Mouse (Mus musculus) lung, embryonic 15.5 days (tissue): Measurements from ENCODE around the gene Zfp770. TPM values are rescaled to one million over a fixed set of nuclear protein-coding genes. Genes with fewer than 3 reads are reported as not detected.
A peak's percentile ranks its signal among the peaks of the same experiment; 100 is the strongest.

Experiments
- ATAC-seq: fragments of 200-750 bp; cut with Nextera tagmentation; 2 replicates; pipeline ENCODE4 v1.8.0; 2017; ENCODE audit warnings: moderate number of reproducible peaks, borderline replicate concordance; ENCODE audit not compliant: low FRiP score, low TSS enrichment; ENCODE audit errors: extremely low read depth
- H3K27ac ChIP-seq: fragments of 300-500 bp; sonication (generic); 2 replicates; pipeline ENCODE4 v1.5.1; 2015; ENCODE audit warnings: moderate library complexity, mild to moderate bottlenecking, inconsistent platforms
- H3K27me3 ChIP-seq: fragments of 300-500 bp; sonication (generic); 2 replicates; pipeline ENCODE4 v1.6.1; 2015; ENCODE audit warnings: inconsistent platforms
- H3K36me3 ChIP-seq: fragments of 300-500 bp; sonication (generic); 2 replicates; pipeline ENCODE4 v1.6.1; 2015; ENCODE audit warnings: inconsistent platforms
- H3K4me1 ChIP-seq: fragments of 300-500 bp; sonication (generic); 2 replicates; pipeline ENCODE4 v1.6.1; 2015; ENCODE audit warnings: inconsistent platforms
- H3K4me2 ChIP-seq: fragments of 300-500 bp; sonication (generic); 2 replicates; pipeline ENCODE4 v1.6.1; 2015; ENCODE audit warnings: inconsistent platforms, mild to moderate bottlenecking, moderate library complexity
- H3K4me3 ChIP-seq: fragments of 300-500 bp; sonication (generic); 2 replicates; pipeline ENCODE4 v1.5.1; 2015; ENCODE audit warnings: mild to moderate bottlenecking, inconsistent platforms
- H3K9ac ChIP-seq: fragments of 300-500 bp; sonication (generic); 2 replicates; pipeline ENCODE4 v1.6.1; 2015; ENCODE audit warnings: inconsistent platforms
- H3K9me3 ChIP-seq: fragments of 300-500 bp; sonication (generic); 2 replicates; pipeline ENCODE4 v1.6.1; 2016; ENCODE audit warnings: inconsistent platforms
- WGBS: fragments of 180-500 bp; shearing (Covaris S2); methylation state at CpG from one replicate; pipeline ENCODE4 v1.1.7; 2015; 5-methylcytosine and 5-hydroxymethylcytosine counted together
- polyA plus RNA-seq: library from polyadenylated mRNA; unstranded; fragments of >200 nt; fragmentation: Nextera tagmentation; extraction: Ambion mirVana; gene quantifications from 2 replicates; pipeline ENCODE4 v1.2.1, GENCODE M21; 2015

The Zfp770 gene
- polyA plus RNA-seq, 1 experiment from 2014 or later: 3.9 TPM

DNA sequence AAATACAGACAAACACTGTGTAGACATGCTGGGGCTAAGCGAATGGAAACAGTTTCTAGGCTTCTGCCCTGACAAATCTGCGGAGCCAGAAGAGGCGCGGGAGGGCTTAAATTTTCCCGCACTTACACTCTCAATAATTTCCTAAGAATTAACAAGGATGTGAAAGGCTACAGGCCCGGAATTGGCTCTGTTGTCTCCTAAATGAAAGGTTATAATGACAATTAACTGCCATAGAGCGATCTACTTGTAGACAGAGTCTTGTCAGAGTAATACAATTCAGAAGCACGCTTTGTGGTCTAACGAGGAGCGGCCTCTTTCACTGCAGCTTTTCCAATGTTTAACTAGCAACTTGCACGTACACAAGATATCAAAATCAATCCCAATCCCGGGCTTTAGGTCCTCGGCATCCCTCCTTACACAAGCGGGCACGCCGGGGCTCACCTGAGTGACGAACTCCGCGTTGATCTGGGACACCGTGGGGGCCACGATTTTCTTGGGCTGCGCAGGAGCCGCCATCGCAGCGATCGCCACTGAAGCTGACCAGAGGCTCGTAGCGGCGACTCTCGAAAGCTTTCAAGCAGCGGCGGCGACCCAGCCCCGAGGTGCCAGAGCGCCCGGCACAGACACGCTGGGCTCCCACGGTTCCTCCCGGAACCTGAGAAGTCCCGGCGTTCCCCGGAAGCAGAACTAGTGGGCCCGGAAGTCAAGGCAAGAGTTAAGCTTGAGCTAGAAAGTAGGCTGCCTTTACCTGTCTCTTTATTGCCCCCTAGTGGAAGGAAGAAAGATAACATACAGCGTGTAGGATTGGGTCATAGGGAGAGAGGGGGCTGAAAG lies 26.4 kb downstream of the Zfp770 start:
- Histone ChIP-seq H3K4me3 (peak overlapping the region; percentile 69), H3K4me1 (peaks cover 9% of the 10 kb centered on the region), H3K9me3 (no peaks in the 10 kb centered on the region), H3K4me2 (peak overlapping the region; percentile 71), H3K36me3 (peaks cover 4% of the 10 kb centered on the region; the same call in 1 of the 2 replicates), H3K27me3 (no peaks in the 10 kb centered on the region), H3K27ac (no peak overlapping the region), H3K9ac (peak overlapping the region; percentile 71)
- peak; percentile 96 for ATAC-seq
- WGBS: under 1% methylated on average over 44 of the region's 44 CpGs

- no peak for ATAC-seq
- no peak overlapping the region for H3K4me2 ChIP-seq
These were observed 28.0 kb downstream of the Zfp770 start for GRCm38 (mm10) chr2:114173248-114173647.

DNA sequence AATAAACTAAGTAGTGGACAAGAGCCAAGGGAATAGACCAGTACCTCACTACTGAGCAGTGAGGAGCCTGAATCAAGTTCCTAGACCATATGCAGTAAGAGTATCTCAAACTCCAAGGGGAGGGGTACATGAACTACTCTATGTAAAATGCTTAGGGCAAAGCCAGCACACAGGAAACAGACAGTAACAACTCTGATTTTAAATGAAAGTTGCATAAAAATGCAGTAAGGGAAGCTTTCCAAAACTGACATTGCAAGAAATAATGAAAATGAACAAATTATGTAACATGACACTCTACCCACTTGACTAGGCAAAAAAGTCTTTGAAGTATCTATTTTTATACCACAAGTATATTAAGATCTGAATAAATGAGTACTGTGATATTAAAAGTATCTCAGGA lies 33.4 kb downstream of the Zfp770 start:
- H3K4me1 ChIP-seq: no peaks in the 10 kb centered on the region
- no peaks in the 10 kb centered on the region for H3K27me3 ChIP-seq
- ATAC-seq: no peak
- H3K4me2 ChIP-seq: no peak overlapping the region
- peaks cover 28% of the 10 kb centered on the region for H3K36me3 ChIP-seq
- H3K27ac ChIP-seq: no peak overlapping the region
- H3K4me3 ChIP-seq: no peak overlapping the region
- no peaks in the 10 kb centered on the region for H3K9me3 ChIP-seq
- no peak overlapping the region for H3K9ac ChIP-seq

More at GRCm38 (mm10) chr2:114173248-114173647, 28.0 kb downstream of the Zfp770 start:
- Histone ChIP-seq H3K9ac (no peak overlapping the region), H3K36me3 (peaks cover 6% of the 10 kb centered on the region; the same call in 1 of the 2 replicates), H3K9me3 (no peaks in the 10 kb centered on the region), H3K4me3 (no peak overlapping the region), H3K27ac (no peak overlapping the region), H3K27me3 (no peaks in the 10 kb centered on the region), H3K4me1 (peaks cover 9% of the 10 kb centered on the region)

GRCm38 (mm10) chr2:114161978-114162377 lies 39.3 kb downstream of the Zfp770 start:
- no peak overlapping the region for H3K4me3 ChIP-seq
- no peaks in the 10 kb centered on the region for H3K27me3 ChIP-seq
- H3K4me1 ChIP-seq: no peaks in the 10 kb centered on the region
- H3K27ac ChIP-seq: no peak overlapping the region
- H3K36me3 ChIP-seq: peaks cover 45% of the 10 kb centered on the region
- no peak overlapping the region for H3K4me2 ChIP-seq
- no peaks in the 10 kb centered on the region for H3K9me3 ChIP-seq
- WGBS: 94% methylated on average over 1 of the region's 1 CpGs
- no peak for ATAC-seq
- no peak overlapping the region for H3K9ac ChIP-seq

DNA sequence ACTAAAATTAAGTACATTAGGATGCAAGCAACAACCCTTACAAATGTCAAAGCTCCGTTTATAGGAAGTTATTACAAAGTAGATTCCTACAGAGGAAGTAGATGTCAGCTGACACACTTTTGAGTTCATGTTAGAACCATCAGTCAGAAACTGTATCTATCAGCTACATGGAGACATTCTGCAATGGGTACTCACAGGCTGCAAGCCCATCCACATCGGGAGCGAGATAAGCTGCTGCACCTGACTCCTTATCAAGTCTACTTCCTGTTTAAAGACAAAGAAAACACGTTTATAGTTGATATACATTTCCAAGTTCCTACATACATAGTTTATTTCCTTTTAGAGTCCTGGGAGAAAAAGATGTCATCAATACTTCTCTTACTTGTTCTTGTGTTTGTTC lies 43.9 kb downstream of the Zfp770 start:
- no peak overlapping the region for H3K4me2 ChIP-seq
- H3K36me3 ChIP-seq: peaks cover 61% of the 10 kb centered on the region
- 62% methylated on average over 4 of the region's 4 CpGs for WGBS
- no peak overlapping the region for H3K4me3 ChIP-seq
- no peak overlapping the region for H3K27ac ChIP-seq
- no peaks in the 10 kb centered on the region for H3K4me1 ChIP-seq
- no peaks in the 10 kb centered on the region for H3K9me3 ChIP-seq
- ATAC-seq: no peak
- no peak overlapping the region for H3K9ac ChIP-seq
- H3K27me3 ChIP-seq: no peaks in the 10 kb centered on the region

- 90% methylated on average over 1 of the region's 1 CpGs for WGBS
- peaks cover 59% of the 10 kb centered on the region for H3K36me3 ChIP-seq
- no peak overlapping the region for H3K4me3 ChIP-seq
- no peaks in the 10 kb centered on the region for H3K9me3 ChIP-seq
- no peak overlapping the region for H3K4me2 ChIP-seq
- H3K4me1 ChIP-seq: no peaks in the 10 kb centered on the region
- H3K27ac ChIP-seq: no peak overlapping the region
- H3K27me3 ChIP-seq: no peaks in the 10 kb centered on the region
- no peak for ATAC-seq
- H3K9ac ChIP-seq: no peak overlapping the region
These were observed 44.6 kb downstream of the Zfp770 start for GRCm38 (mm10) chr2:114156639-114157038.

DNA sequence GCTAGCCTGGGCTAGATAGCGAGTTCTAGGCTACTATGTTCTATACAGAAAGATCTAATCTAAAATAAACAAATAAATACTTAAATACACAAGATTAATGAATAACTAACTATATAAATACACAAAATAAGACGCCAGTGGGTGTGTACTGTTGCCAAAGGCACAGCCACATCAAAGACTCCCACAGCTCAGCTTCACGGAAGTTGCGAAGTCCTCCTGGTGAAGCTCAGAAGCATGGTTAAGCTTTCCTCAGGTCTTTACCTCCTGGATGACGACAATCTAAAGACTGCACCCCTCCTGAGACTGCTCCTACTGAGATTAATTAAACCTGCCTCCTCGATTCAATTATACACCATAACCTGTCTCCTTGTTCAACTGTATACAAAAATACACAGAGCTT lies 48.0 kb downstream of the Zfp770 start:
- ATAC-seq: no peak
- no peaks in the 10 kb centered on the region for H3K9me3 ChIP-seq
- no peak overlapping the region for H3K4me3 ChIP-seq
- H3K27ac ChIP-seq: no peak overlapping the region
- peaks cover 73% of the 10 kb centered on the region for H3K36me3 ChIP-seq
- no peaks in the 10 kb centered on the region for H3K4me1 ChIP-seq
- 85% methylated on average over 6 of the region's 6 CpGs for WGBS
- no peak overlapping the region for H3K9ac ChIP-seq
- no peaks in the 10 kb centered on the region for H3K27me3 ChIP-seq
- no peak overlapping the region for H3K4me2 ChIP-seq

DNA sequence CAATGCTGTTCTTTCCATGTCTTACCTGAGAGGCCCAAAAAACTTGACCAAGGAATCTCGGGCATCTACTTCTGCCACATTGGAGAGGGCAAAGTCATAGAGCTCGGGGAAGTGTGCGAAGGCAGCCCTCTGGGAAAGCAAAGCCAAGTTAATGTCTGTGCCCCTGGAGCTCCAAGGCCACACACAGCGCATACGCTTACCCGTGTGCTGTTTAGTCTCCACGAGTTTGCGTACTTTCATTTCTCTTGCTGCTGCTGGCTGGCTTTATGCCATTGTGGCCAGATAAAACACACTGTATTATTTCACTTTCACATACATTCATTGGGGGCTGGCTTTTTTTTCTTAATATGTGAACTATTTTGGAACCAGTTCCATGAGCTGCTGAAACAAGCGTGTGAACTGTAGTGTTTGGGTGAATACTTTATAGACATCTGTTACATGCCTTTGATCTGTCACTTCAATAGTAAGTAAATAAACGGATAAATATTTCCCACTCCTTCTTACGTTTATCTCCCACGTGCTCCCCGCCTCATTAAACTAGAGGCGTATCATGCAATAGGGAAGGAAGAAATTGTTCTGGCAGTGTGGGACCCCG lies 54.3 kb downstream of the Zfp770 start:
- Histone ChIP-seq H3K4me3 (no peak overlapping the region), H3K9ac (no peak overlapping the region), H3K4me1 (no peaks in the 10 kb centered on the region), H3K4me2 (peak overlapping the region; percentile 4; the same call in 1 of the 2 replicates), H3K36me3 (peaks cover 47% of the 10 kb centered on the region), H3K27me3 (no peaks in the 10 kb centered on the region), H3K27ac (peak overlapping the region; percentile 55), H3K9me3 (no peaks in the 10 kb centered on the region)
- ATAC-seq: peak; percentile 88
- WGBS: 44% methylated on average over 15 of the region's 15 CpGs

- no peaks in the 10 kb centered on the region for H3K4me1 ChIP-seq
- no peaks in the 10 kb centered on the region for H3K9me3 ChIP-seq
- no peak overlapping the region for H3K27ac ChIP-seq
- no peaks in the 10 kb centered on the region for H3K27me3 ChIP-seq
- H3K9ac ChIP-seq: no peak overlapping the region
- WGBS: 68% methylated on average over 6 of the region's 6 CpGs
- no peak overlapping the region for H3K4me2 ChIP-seq
- no peak for ATAC-seq
- H3K36me3 ChIP-seq: peaks cover 51% of the 10 kb centered on the region
- H3K4me3 ChIP-seq: no peak overlapping the region
These were observed 55.9 kb downstream of the Zfp770 start for GRCm38 (mm10) chr2:114145315-114145801.

DNA sequence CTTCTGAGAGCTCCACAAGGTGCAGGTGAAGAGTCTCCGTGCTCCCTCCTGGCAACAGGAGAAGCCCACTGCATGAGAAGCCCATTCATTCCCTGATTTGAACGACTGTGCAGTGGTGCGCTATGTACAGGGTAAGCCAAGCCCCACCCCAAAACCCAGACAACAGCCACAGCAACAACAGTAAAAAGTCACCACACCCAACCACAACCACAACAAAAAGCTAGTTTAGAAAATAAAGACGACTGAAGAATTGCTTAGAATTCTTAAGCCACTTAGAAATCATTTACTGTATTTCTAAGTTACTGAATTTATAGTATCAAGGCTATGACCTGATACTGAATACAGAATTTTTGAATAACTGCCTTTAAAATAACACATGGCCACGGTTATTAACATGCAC lies 56.4 kb downstream of the Zfp770 start:
- H3K36me3 ChIP-seq: peaks cover 51% of the 10 kb centered on the region
- ATAC-seq: no peak
- no peak overlapping the region for H3K9ac ChIP-seq
- no peak overlapping the region for H3K4me2 ChIP-seq
- no peaks in the 10 kb centered on the region for H3K4me1 ChIP-seq
- no peak overlapping the region for H3K27ac ChIP-seq
- no peak overlapping the region for H3K4me3 ChIP-seq
- H3K27me3 ChIP-seq: no peaks in the 10 kb centered on the region
- H3K9me3 ChIP-seq: no peaks in the 10 kb centered on the region
- 91% methylated on average over 5 of the region's 5 CpGs for WGBS

DNA sequence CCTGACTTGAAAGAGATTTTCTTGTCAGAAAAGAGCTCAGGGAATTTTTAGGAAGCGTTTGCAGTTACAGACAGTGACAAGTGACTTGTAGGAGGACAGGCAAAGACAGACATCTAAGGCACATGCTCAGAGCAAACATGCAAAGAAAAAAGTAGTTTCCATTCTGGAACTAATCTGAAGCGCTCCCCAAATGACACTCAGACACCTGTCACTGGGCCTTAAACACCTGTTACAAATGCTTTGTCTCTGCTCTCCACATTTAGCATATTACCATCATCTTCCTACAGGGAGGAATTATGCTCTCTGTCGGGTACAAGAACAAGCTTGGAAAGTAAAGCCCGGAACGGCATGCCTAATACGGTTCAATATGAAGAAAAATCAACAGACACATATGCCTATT lies 57.4 kb downstream of the Zfp770 start:
- no peak for ATAC-seq
- no peak overlapping the region for H3K4me3 ChIP-seq
- peaks cover 53% of the 10 kb centered on the region for H3K36me3 ChIP-seq
- 90% methylated on average over 6 of the region's 6 CpGs for WGBS
- no peaks in the 10 kb centered on the region for H3K27me3 ChIP-seq
- no peak overlapping the region for H3K4me2 ChIP-seq
- H3K4me1 ChIP-seq: no peaks in the 10 kb centered on the region
- no peak overlapping the region for H3K27ac ChIP-seq
- no peaks in the 10 kb centered on the region for H3K9me3 ChIP-seq
- H3K9ac ChIP-seq: no peak overlapping the region
